Comparison of ENCODE assay signal across 8 mouse cellular contexts in the genomic region with DNA sequence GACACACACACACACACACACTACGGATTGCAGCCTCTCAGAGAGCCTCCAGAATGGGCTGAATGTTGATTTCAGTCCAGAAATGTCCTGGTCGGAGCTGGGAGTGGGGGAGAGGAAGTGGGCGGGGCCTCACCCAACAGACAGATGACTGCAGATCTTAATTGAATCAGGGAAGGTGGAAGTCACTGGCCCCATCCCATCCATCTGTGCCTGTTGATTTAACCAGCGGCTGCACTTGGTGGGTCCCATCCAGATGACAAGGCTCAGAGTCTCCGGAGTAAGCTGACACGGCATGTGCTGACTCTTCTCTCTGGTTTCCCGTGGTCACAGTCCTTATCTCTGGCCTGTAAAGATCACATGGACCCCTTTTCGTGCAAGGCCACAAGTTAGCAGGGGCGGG. TPM values are rescaled to one million over a fixed set of nuclear protein-coding genes. Genes with fewer than 3 reads are reported as not detected.
DNase-seq lines count a peak whose midpoint lies in the region; ATAC-seq and TF ChIP-seq lines count a peak whose summit lies in the region.

No protein-coding gene starts in this region.

- WGBS in kidney, adult 2 months = 31% methylated on average over 9 of the region's 9 CpGs
- WGBS in embryonic facial prominence, embryonic 11.5 days = 27% methylated on average over 9 of the region's 9 CpGs
- WGBS in intestine, embryonic 15.5 days = 11% methylated on average over 9 of the region's 9 CpGs
- 2% methylated on average over 9 of the region's 9 CpGs for WGBS in lung, embryonic 15.5 days
- WGBS in stomach, embryonic 14.5 days = 11% methylated on average over 9 of the region's 9 CpGs

- H3K4me2 ChIP-seq in embryonic facial prominence, embryonic 11.5 days (ENCODE audit: low read depth, low read length) = no peak overlapping the region
- H3K4me2 ChIP-seq in intestine, embryonic 15.5 days (replicated peaks) = peak overlapping the region; percentile 37
- peak overlapping the region; percentile 44 for H3K4me2 ChIP-seq in lung, embryonic 15.5 days
- H3K4me2 ChIP-seq in stomach, embryonic 14.5 days (replicated peaks; ENCODE audit: low read depth, low read length) = peak overlapping the region; percentile 32

- no peak overlapping the region for H3K4me3 ChIP-seq in kidney, adult 2 months (ENCODE audit: insufficient read depth, low read depth, low read length)
- no peak overlapping the region for H3K4me3 ChIP-seq in embryonic facial prominence, embryonic 11.5 days (ENCODE audit: low read depth, low read length)
- no peak overlapping the region for H3K4me3 ChIP-seq in intestine, embryonic 15.5 days (replicated peaks)
- H3K4me3 ChIP-seq in lung, embryonic 15.5 days = no peak overlapping the region
- H3K4me3 ChIP-seq in stomach, embryonic 14.5 days (ENCODE audit: low read depth, low read length) = no peak overlapping the region

- peak; percentile 55 for ATAC-seq in embryonic facial prominence, embryonic 11.5 days (replicated peaks; ENCODE audit: insufficient number of reproducible peaks, low FRiP score, low TSS enrichment, low read depth)
- ATAC-seq in intestine, embryonic 15.5 days = 0 out of 2 replicates have a peak, but pooled peaks have one; percentile 16
- peak; percentile 41; the same call in 1 of the 2 replicates for ATAC-seq in lung, embryonic 15.5 days (ENCODE audit: borderline replicate concordance, extremely low read depth, low FRiP score, low TSS enrichment)
- ATAC-seq in stomach, embryonic 14.5 days (ENCODE audit: insufficient number of reproducible peaks, insufficient read depth, low FRiP score, low read depth) = peak; percentile 31; the same call in 1 of the 2 replicates

- peak; percentile 58 for DNase-seq in kidney, adult 2 months
- DNase-seq in kidney, adult 8-10 months = no peak
- peak; percentile 58 for DNase-seq in embryonic facial prominence, embryonic 11.5 days (ENCODE audit: low spot score)
- DNase-seq in urinary bladder, adult 18-20 months (ENCODE audit: low spot score in 2 of 2) = no peak
- no peak for DNase-seq in left cerebral cortex, adult 8-10 months (ENCODE audit: low spot score in 2 of 2)

- no peak for TF ChIP-seq CTCF in kidney, adult 2 months (conservative IDR thresholded peaks at IDR 0.05; ENCODE audit: insufficient read depth, insufficient read length, low read depth, low read length)

- H3K9ac ChIP-seq in embryonic facial prominence, embryonic 11.5 days (replicated peaks; ENCODE audit: low read length) = peak overlapping the region; percentile 18; the same call in 1 of the 2 replicates
- H3K9ac ChIP-seq in intestine, embryonic 15.5 days = peak overlapping the region; percentile 23; the same call in 1 of the 2 replicates
- no peak overlapping the region for H3K9ac ChIP-seq in lung, embryonic 15.5 days
- no peak overlapping the region for H3K9ac ChIP-seq in stomach, embryonic 14.5 days (replicated peaks; ENCODE audit: low read depth, low read length)

- H3K27ac ChIP-seq in kidney, adult 2 months (ENCODE audit: insufficient read depth, low read depth, low read length) = peak overlapping the region; percentile 30; the same call in 1 of the 2 replicates
- no peak overlapping the region for H3K27ac ChIP-seq in embryonic facial prominence, embryonic 11.5 days (replicated peaks; ENCODE audit: low read depth, low read length)
- peak overlapping the region; percentile 44 for H3K27ac ChIP-seq in intestine, embryonic 15.5 days
- H3K27ac ChIP-seq in lung, embryonic 15.5 days = peak overlapping the region; percentile 94
- peak overlapping the region; percentile 29; the same call in 1 of the 2 replicates for H3K27ac ChIP-seq in stomach, embryonic 14.5 days (ENCODE audit: low read length)

- no peaks in the 10 kb centered on the region for H3K36me3 ChIP-seq in kidney, adult 2 months (ENCODE audit: control insufficient read depth, insufficient read depth, low read length)
- no peaks in the 10 kb centered on the region for H3K36me3 ChIP-seq in embryonic facial prominence, embryonic 11.5 days (replicated peaks; ENCODE audit: control insufficient read depth, insufficient read depth, low read depth, low read length)
- no peaks in the 10 kb centered on the region for H3K36me3 ChIP-seq in intestine, embryonic 15.5 days
- no peaks in the 10 kb centered on the region for H3K36me3 ChIP-seq in lung, embryonic 15.5 days
- H3K36me3 ChIP-seq in stomach, embryonic 14.5 days (ENCODE audit: control insufficient read depth, insufficient read depth, low read length) = no peaks in the 10 kb centered on the region

- TF ChIP-seq POLR2A in kidney, adult 2 months (IDR thresholded peaks at IDR 0.05; ENCODE audit: low read depth, low read length) = no peak

- no peaks in the 10 kb centered on the region for H3K27me3 ChIP-seq in kidney, adult 2 months (replicated peaks; ENCODE audit: control insufficient read depth, insufficient read depth, low read length)
- H3K27me3 ChIP-seq in embryonic facial prominence, embryonic 11.5 days (ENCODE audit: control insufficient read depth, insufficient read depth, low read length) = no peaks in the 10 kb centered on the region
- no peaks in the 10 kb centered on the region for H3K27me3 ChIP-seq in intestine, embryonic 15.5 days (replicated peaks)
- H3K27me3 ChIP-seq in lung, embryonic 15.5 days = no peaks in the 10 kb centered on the region
- H3K27me3 ChIP-seq in stomach, embryonic 14.5 days (ENCODE audit: control insufficient read depth, insufficient read depth, low read length) = no peaks in the 10 kb centered on the region

- no peaks in the 10 kb centered on the region for H3K9me3 ChIP-seq in embryonic facial prominence, embryonic 11.5 days (replicated peaks; ENCODE audit: control insufficient read depth, low read length)
- no peaks in the 10 kb centered on the region for H3K9me3 ChIP-seq in intestine, embryonic 15.5 days
- no peaks in the 10 kb centered on the region for H3K9me3 ChIP-seq in lung, embryonic 15.5 days
- H3K9me3 ChIP-seq in stomach, embryonic 14.5 days (ENCODE audit: control insufficient read depth, low read depth, low read length) = no peaks in the 10 kb centered on the region

- peaks cover 9% of the 10 kb centered on the region; the same call in 1 of the 2 replicates for H3K4me1 ChIP-seq in kidney, adult 2 months (ENCODE audit: control insufficient read depth, insufficient read depth, low read length)
- no peaks in the 10 kb centered on the region; the same call in 1 of the 2 replicates for H3K4me1 ChIP-seq in embryonic facial prominence, embryonic 11.5 days (ENCODE audit: control insufficient read depth, insufficient read depth, low read length)
- H3K4me1 ChIP-seq in intestine, embryonic 15.5 days (replicated peaks) = peaks cover 37% of the 10 kb centered on the region
- H3K4me1 ChIP-seq in lung, embryonic 15.5 days = peaks cover 57% of the 10 kb centered on the region
- peaks cover 25% of the 10 kb centered on the region for H3K4me1 ChIP-seq in stomach, embryonic 14.5 days (ENCODE audit: control insufficient read depth, insufficient read depth, low read length)

RNA-seq across cellular contexts. Expression of a gene that starts 15.9 kb away (rescaled TPM):
- polyA plus RNA-seq in kidney, adult 2 months (2012; rRNA removed) = 11.1 and 11.3 TPM in 2 replicates
- 11.6 and 12.0 TPM in 2 replicates for polyA plus RNA-seq in embryonic facial prominence, embryonic 11.5 days (2014; fragmentation: Nextera tagmentation; extraction: Ambion mirVana)
- 44.9 and 45.0 TPM in 2 replicates for polyA plus RNA-seq in intestine, embryonic 15.5 days (2015; fragmentation: Nextera tagmentation; extraction: Ambion mirVana)
- polyA plus RNA-seq in lung, embryonic 15.5 days (2015; fragmentation: Nextera tagmentation; extraction: Ambion mirVana) = 22.4 and 27.3 TPM in 2 replicates
- polyA plus RNA-seq in stomach, embryonic 14.5 days (2014; fragmentation: Nextera tagmentation; extraction: Ambion mirVana) = 22.0 and 24.8 TPM in 2 replicates
- 10 to 100 TPM; 49.5 to 55.4 (median 52.4) TPM for total RNA-seq in left cerebral cortex, adult 8-10 months (2022)

RNA-seq across cellular contexts. Expression of a gene that starts 20.0 kb away (rescaled TPM):
- polyA plus RNA-seq in kidney, adult 2 months (2012; rRNA removed) = 84.9 and 85.8 TPM in 2 replicates
- 52.2 and 56.2 TPM in 2 replicates for polyA plus RNA-seq in embryonic facial prominence, embryonic 11.5 days (2014; fragmentation: Nextera tagmentation; extraction: Ambion mirVana)
- polyA plus RNA-seq in intestine, embryonic 15.5 days (2015; fragmentation: Nextera tagmentation; extraction: Ambion mirVana) = 72.7 and 73.7 TPM in 2 replicates
- polyA plus RNA-seq in lung, embryonic 15.5 days (2015; fragmentation: Nextera tagmentation; extraction: Ambion mirVana) = 74.0 and 78.8 TPM in 2 replicates
- 41.0 and 47.6 TPM in 2 replicates for polyA plus RNA-seq in stomach, embryonic 14.5 days (2014; fragmentation: Nextera tagmentation; extraction: Ambion mirVana)
- total RNA-seq in left cerebral cortex, adult 8-10 months (2022) = 100 to 1,000 TPM; 114 to 150 (median 121) TPM

Comparison
In these comparisons a context has a peak if more than half of its experiments do, and no peak if none do; other contexts are left out.
1. DNase-seq: peak in kidney, adult 2 months (single experiment) and embryonic facial prominence, embryonic 11.5 days (single experiment); none in kidney, adult 8-10 months (0 of 2), urinary bladder, adult 18-20 months (0 of 2) and left cerebral cortex, adult 8-10 months (0 of 2).
2. H3K9ac ChIP-seq: peak in embryonic facial prominence, embryonic 11.5 days (single experiment) and intestine, embryonic 15.5 days (single experiment); none in lung, embryonic 15.5 days (single experiment) and stomach, embryonic 14.5 days (single experiment).
3. Peak in every context shown above with its lines, with median percentiles within 50 percentile points of each other: ATAC-seq.